Mouse (Mus musculus): ENCODE data around the gene Kcnk4.

Gene Kcnk4

GRCm38 (mm10) chr19:6934195-6934977, at the start of gene Kcnk4:
TSS of gene Kcnk4 (minus strand) at chr19:6934515.
- no peak for DNase-seq (ENCODE audit: low read depth, low spot score)

GRCm38 (mm10) chr19:6983621-6984020, 49.3 kb upstream of the Kcnk4 start:
- DNase-seq (ENCODE audit: low read depth, low spot score), result no peak

- no peak for DNase-seq (ENCODE audit: low read depth, low spot score)
Measured at GRCm38 (mm10) chr19:6981465-6981864, 47.1 kb upstream of the Kcnk4 start.

- peak; percentile 99 for DNase-seq (ENCODE audit: low read depth, low spot score)
Measured at GRCm38 (mm10) chr19:6980381-6981093, 46.2 kb upstream of the Kcnk4 start, which contains the start of gene Fkbp2. TSS of gene Fkbp2 (minus strand) at chr19:6980501.

- peak; percentile 99 for DNase-seq (ENCODE audit: low read depth, low spot score)
Measured at GRCm38 (mm10) chr19:6979486-6980380, 45.4 kb upstream of the Kcnk4 start.

DNA sequence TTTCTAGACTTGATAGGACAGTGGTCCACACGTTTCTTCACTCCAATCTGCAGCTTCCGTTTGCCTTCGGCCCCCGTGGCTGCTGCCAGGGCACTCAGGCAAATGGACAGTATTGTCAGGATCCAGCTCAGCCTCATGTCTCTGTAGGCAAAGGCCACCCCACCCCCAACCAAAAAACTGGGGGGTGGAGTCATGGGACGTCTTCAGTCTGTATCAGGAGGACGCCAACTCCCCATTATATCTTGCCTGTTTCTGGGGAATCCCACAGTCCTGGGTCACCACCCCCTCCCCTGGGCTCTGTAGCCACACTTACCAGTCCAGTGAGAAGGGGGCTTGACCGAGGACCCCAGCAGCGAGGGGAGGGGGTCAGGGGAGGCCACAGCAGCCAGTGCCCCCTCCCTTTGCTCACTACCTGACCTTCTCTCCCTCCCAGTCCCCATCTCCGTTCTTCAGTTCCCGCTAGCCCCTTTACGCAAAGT, 44.7 kb upstream of the Kcnk4 start:
- DNase-seq (ENCODE audit: low read depth, low spot score), result peak; percentile 43

- no peak for DNase-seq (ENCODE audit: low read depth, low spot score)
Measured at GRCm38 (mm10) chr19:6978639-6978974, 44.3 kb upstream of the Kcnk4 start.

- no peak for DNase-seq (ENCODE audit: low read depth, low spot score)
Measured at GRCm38 (mm10) chr19:6977759-6978638, 43.7 kb upstream of the Kcnk4 start.

DNA sequence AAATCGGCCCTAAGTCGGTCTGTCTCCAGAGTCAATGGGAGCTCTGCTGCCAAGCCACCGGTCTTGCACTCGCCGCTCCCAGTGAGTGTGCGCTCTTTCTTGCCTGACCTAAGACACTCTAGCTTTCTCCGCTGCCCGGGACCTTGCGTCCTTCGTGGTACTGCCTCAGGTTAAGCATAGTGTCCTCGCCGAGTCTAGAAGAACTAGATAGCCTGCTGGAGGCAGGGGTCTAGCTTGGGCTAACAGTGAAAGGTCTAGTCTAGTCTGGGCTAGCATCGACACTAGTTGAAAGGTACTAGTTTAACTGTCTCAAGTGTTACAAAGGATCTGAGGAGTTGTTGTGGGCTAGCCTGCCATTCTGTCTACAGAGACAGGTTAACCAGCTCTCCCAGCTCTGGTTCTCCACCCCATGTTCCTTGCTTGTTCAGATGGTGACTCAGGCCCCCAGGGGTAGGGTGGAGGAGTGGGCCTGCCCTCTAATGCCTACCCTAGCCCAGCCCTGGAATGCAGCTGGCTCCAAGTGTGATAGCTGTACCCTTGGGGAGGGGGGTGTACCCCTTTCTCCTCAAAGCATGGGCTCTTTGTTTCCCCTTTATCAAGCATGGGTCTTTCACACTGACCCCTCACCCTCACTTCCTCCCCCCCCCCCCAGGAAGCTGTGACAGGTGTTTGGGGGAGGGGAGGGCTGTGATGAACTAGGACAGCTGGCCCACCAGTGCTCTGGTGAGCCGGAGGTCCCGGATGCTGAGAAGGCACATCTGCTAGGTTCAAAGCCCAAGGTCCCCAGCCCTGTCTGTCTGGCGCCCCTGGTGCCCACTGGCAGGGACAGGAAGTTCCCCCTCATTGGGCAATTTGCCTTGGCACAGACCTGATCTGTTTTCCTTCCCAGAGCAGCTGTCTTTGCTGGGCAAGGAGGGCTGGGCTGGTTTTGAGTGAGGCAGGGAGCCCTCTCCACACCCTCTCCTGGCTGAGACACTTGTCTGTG, 41.5 kb upstream of the Kcnk4 start, which contains the start of gene Plcb3:
Plcb3 (minus strand) TSS at position 934 of the 985 bp plus-strand sequence.
- peak; percentile 83 for DNase-seq (ENCODE audit: low read depth, low spot score)

DNA sequence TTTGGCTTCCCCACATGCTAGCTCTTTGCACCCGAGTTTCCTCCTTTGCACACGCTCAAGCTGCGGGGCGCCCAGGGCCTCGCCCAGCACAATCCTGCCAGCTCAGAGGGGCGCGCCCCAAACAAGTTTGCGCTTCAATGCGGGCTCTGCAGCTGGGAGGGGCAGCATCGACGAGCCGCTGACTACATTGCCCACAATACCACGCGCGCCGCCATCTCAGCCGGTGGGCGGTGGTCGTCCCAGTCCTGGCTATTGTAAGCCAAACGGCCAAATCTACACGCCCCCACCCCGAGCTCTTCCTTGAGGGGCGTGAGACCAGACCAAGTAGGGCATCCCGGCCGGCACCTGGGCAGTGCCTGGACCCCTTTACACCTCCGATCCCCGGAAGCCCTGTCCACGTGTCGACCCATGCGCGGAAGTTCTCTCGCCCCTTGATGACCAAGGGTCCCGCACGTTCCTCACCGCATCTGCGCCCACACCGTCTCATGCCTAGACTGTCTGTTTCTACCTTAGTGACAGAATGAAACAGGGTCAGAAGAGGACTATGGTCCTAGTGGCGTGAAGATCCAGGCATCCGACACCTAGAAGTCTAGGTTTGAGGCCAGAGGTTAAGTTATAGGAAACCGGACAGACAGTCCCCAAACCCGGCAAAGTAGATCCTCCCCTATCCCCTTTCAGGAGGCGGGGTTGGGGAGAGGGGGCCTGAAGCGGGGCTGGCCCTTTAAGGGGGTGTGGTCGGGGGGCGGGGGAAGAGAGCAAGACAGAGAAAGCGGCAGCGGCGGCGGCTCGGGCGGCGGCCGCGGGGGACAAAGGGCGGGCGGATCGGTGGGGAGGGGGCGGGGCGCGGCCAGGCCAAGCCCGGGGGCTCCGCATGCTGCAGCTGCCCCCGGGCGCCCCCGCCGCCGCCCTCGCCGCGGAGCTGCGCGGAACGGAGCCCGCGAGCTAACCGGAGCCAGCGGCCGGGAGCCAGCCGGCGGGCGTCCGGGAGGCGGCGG, 40.2 kb upstream of the Kcnk4 start, which contains the start of gene Ppp1r14b:
Ppp1r14b (plus strand) TSS at position 758 of the 995 bp plus-strand sequence.
- peak; percentile 89 for DNase-seq (ENCODE audit: low read depth, low spot score)

DNA sequence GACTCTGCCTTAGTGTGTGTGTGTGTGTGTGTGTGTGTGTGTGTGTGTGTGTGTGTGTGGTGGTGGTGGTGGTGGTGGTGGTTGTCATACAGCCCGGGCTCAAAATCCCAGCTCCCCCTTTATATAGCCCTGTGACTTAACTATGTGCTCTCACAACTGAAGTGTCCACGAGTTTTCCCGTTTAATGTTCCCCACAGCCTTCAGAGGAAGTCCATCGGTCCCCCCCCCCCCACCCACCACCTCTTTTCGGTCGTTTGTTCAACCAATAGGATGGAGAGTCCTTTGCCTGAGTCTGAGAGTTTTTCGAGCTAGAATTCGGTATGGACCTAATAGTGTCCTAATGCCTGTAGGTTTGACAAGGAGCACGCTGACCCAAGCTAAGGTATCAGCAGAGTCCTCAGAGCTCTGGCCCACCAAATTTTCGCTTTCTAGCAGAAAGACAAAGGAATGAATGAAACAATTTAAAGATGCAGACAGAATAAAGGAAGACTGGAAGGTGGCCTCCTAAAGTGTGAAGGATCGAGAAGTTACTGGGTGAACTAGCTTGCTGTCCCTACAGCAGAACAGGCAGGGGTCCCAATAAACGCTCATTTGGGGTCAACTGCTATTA, 39.4 kb upstream of the Kcnk4 start:
- DNase-seq (ENCODE audit: low read depth, low spot score), result no peak

DNA sequence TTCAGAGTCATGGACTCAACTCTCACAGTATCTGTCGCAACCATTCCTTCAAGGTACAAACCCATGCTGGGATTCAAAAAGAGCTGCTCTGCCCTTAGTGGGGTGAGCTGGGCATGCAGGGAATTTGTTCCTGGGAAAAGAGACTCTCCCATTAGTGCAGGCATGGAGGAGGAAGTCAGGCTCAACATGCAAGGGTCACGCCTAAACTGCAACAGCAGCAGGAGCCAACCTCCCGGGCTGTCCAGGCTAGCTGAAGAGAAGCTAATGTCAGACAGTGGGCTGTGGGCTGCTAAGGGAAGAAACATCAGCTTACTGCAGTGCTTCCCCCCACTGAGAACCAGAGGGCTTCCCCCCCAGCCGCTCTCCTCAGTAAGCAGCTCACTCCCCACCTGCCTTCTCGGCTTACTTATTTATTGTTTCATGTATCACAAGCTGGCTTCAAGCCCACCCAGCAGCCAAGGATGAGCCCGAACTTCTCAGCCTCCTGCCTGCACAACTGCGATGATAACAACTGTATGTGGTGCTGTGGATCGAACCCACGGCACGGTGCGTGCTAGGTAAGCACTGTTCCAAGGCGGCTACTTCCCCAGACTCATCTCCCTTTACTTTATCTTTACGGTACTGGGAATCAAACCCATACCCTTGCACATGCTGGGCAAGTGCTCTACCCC, 38.1 kb upstream of the Kcnk4 start:
- DNase-seq (ENCODE audit: low read depth, low spot score), result no peak

- DNase-seq (ENCODE audit: low read depth, low spot score), result no peak
Measured at GRCm38 (mm10) chr19:6971644-6972043, 37.3 kb upstream of the Kcnk4 start.

DNA sequence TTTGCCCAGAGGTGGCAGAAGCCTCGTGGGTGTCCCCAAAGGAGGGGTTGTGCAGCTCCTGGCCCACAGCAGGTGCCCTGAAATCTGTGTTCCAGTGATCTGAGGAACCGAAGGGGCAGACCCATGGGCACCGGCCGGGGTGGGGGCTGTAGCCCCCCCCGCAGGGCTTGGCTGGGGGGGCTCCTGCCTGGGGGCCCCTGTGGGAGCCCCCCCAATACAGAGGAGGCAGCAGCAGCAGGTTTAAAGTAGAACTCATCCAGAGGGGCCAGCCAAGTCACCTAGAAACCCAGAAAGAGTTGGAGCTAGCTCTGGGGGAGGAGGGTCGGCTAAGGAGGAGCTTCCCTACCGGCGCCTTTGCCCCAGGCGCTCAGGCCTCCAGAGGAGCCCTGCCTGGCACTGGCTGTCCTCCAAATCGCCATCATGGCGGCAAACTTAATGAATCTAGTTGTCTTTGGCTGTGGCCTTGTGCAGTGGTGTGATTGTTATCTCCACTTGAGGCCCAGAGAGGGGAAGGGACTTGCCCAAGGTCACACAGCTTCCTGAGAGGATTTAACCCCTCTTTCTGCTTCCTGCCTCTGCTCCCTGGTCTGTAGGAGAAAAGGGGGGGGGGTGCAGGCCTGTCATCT, 36.3 kb upstream of the Kcnk4 start:
- no peak for DNase-seq (ENCODE audit: low read depth, low spot score)

GRCm38 (mm10) chr19:6969665-6970381, 35.5 kb upstream of the Kcnk4 start:
- peak; percentile 68 for DNase-seq (ENCODE audit: low read depth, low spot score)

DNA sequence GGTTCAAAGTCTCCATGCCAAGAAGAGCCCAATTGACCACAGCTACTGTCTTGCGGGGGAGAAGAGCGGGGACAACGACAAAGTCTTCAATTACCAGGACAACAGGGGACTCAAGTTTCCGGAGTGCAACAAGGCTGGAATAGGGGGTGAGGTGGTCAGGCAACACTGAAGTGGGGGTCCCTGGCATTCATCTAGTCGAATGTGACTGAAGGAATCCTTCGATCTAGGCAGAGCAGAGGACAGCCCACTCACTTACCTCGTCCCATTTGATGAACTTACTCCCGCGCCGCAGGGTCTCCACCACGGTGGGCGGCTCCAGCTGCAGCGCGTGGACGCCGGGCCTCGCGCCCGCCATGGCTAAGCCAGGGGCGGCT, 35.0 kb upstream of the Kcnk4 start:
- no peak for DNase-seq (ENCODE audit: low read depth, low spot score)
